Mouse (Mus musculus) lung, postnatal 10 days (tissue): Measurements from ENCODE around the gene Prss28.
A peak's percentile ranks its signal among the peaks of the same experiment; 100 is the strongest.

Experiments used
- DNase-seq: peaks from one replicate; pipeline ENCODE4 v3.0.0; 2021

The Prss28 gene

DNA sequence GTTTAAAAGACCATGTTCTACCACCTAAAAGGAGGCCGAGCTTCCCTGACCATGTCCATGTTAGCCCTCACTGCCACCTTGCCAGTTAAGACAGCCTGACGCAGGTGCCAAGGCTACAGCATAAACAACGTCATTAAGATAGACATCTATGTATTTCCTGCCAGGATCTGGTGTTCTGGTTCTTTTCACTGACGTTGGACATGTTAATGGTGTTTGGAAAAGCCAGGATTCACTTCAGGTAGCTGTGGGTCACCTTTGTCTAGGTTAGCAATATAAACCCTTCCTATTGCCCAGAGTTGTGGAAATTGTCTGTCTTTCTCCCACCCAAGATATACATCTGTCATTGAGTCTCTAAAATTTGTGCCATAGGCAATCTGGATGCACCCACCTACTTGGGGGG is at the start of gene Prss28:
Gene Prss28, plus strand, starts transcription at position 301 of the 400 bp plus-strand sequence.
- no peak for DNase-seq

DNA sequence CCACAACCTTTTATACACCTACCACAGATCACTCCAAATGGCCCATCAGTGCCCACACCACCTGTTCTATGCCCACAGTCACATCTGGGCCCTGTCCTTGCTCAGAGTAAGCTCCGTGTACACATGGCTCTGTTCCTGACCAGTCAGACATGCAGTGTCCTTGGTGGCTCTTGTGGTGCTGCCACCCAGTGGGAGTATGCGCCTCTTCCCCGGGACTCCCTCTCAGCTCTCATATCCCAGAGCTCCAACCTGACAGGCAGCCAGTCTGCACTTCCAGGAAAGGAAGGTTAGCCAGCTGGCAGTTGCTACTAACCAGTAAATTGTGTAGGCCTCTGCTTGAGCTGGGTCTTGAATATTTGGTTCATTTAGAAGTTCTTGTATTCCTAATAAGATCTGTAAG is 44.0 kb upstream of the Prss28 start:
- DNase-seq, result peak; percentile 42

DNA sequence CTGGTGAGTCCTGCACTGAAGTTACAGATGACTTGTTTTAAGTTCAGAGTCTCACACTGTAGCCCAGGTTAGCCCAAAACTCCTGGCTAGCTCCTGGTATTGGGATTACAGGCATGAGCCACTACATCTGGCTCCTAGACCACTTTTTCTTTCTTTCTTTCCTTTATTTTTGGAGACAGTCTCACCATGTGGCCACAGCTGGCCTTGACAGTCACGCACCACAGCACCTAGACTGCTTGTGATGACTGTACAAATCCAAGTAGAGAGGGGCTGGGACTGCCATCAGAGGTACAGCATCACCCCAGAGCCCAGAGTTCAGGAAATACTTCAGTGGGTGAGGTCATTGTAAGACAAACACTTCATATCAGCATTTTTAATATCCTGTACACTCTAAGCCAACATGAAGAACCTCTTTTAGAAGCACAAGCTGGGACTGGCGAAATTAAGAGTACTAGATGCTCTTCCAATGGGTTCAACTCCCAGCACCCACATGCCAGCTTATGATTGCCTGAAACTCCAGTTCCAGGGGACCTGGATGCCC is 37.6 kb upstream of the Prss28 start:
- no peak for DNase-seq

DNA sequence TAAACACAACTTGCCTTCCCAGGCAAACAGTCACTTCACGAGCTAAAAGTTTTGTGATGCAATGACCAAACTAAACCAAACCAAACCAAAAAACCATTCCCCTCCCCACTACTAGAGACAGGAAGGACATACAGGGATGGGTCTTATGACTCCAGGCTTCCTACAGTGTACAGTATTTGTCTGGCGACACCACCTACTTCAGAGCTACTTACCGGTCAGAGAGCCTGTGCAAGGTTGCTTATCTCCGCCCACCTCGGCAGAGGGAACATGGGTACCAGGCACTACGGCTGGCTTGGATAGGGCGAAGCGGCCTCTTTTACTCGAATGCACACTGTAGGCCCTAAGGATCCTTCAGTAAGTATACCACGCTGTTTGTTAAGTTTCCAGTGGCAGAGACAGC is 36.1 kb upstream of the Prss28 start:
- peak; percentile 44 for DNase-seq

DNA sequence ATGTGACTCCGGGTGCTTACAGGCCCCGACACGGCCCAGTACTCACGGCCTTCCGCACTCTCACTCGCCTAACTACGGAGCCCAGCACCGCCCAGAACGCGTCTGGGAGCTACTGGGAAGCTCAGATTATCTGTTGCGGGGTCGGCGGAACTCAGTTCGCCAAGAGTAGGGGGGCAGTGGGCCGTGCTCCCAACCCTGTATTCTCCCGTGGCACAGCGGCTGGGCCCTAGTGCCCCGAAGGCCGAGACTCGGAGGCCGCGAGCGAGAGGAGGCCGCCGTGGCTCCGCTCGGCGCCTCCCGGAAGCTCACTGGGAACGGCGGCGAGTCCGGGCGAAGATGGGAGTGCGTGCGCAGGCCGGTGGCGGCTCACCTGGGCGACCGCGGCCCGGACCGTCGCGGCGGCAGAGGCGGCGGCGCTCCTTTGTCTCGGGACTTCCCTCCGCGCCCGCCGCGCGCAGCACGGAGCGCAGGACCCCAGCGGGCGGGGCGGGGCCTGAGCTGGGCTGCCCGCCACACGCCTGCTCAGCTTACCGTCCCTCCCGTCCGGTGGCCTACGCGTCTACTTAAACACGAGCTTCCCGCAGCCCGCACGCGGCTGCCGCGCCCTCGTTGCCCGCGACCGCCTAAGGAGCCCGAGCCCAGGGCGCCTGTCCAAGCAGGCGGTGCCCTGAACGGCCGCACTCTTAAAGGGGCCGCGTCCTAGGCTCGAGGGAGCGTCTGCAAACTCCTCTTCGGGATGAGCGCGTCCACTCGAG is 35.3 kb upstream of the Prss28 start:
- peak; percentile 91 for DNase-seq

DNA sequence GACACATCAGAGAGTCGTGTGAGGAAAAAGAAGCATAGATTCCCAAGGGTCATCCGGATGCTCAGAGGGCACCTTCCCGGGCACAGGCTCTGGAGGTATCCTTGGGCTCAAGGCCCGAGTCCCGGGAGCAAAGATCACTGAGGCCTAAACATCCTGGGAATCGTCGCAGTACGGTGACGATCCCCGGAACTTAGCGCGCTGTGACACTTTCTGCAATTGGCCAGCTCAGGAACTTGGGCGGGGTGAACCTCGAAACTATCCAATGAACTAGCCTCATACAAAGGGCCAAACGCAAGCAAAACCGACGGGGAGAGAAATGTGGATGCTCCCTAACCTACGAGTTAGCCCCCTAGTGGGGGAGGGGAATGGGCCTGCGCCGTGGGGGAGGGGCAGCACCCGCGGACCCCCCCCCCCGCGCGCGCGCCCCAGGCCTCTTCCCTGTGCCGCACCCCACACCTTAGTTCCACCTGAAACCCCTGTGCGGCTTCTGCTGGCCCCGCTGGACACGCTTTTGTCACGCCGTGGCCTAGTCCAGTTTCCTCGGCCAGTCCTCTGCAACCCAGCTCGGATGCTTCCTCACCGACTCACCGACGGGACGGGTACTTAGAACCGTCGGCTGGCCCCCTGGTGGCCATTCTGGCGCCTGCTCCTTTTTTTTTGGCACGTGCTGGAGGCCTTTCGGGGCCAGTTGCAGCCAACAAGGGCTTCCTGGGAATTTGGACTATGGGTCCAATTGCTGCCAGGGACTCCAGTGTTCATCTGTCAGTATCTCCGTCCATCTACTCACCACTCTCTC is 34.5 kb upstream of the Prss28 start:
- peak; percentile 97 for DNase-seq

DNA sequence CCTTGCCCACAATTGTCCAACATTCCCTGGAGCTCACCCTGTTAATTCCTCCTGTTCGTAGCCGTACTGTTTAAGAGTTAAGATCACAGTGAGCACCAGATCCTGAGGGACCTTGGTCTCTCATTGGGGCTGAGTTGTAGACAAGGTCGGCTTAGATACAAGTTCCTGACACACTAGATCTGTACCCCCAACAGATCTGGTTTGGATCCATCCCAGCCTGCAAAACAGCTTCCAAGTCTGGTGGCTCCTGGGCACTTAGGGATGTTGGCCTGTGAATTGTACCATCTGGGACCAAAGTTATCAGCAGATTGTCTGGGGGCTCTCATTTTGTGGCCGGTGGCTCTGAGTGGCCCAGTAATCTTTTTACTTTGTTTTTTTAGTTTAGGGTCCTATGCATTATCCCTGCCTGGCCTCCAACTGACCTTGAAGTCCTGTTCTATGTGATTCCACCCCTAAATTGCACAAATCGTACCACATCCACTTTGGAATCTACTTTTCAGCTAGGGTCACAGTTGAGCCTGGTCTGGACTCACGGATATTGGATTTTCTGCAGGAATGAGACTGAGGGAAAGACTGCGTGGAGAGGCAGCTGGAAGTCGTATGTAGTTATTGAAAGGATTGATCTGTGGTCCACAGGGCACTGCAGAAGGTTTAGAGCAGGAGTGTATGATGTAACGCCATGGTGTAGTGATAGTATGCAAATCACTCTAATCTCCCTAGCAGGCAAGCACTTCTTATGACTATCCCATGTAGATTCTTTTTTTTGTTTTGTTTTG is 33.7 kb upstream of the Prss28 start, which contains the start of gene Ube2i:
Gene Ube2i, minus strand, starts transcription at position 52 of the 776 bp plus-strand sequence.
- DNase-seq, result no peak

DNA sequence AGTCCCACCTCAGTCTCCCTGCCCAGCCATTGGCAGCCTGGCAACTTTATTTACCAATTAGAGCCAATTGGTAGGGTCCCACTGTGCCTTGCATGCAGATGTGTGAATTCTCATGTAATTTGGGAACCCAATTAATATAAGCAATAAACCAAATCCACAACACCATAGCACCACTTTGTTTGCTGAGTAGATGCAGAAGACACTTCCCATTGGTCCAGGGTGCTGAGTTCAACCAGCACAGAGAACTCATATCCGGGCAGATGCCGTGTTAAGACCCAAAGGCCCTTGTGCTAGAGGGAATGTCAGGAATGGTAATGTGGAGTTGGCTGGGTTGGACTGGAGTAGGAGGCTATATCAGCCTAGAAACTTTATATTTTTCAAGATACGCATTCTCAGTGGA is 32.6 kb upstream of the Prss28 start:
- no peak for DNase-seq

DNA sequence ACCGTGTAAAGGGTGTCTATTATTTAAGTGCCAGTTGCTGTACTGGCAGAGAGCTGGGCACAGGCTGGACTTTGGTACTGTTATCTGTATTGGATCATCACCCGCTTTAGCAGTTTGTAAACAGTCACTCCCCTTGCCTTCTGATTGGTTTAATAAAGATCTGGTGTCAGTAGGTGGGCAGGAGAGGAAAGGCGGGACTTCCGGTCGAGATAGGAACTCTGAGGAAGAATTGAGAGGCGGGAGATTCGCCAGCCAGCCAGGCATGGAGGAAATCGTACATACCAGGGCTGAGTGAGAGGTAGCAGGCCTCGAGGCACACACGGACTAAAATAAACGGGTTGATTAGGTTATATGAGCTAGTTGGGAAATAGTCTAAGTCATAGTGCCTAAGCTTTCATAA is 26.3 kb upstream of the Prss28 start:
- peak; percentile 77 for DNase-seq

DNA sequence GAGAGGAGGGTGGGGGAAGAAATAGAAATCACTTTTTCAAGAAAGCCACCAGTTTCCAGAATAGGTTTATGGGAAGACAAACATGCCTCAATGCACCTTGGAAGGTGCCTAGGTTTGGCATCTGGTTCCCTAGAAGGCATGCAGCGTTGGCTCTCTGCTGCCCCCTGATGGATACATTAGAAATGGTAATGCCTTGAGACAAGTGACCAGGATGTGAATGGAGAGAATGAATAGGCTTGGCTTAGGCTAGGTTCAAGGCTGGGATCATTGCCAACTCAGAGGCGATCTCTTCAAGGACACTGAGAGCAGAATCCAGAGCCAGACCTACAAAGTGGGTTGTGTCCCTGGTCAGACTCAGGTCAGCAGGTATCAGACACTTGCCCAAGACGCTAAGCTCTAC is 23.4 kb upstream of the Prss28 start:
- peak; percentile 83 for DNase-seq

DNA sequence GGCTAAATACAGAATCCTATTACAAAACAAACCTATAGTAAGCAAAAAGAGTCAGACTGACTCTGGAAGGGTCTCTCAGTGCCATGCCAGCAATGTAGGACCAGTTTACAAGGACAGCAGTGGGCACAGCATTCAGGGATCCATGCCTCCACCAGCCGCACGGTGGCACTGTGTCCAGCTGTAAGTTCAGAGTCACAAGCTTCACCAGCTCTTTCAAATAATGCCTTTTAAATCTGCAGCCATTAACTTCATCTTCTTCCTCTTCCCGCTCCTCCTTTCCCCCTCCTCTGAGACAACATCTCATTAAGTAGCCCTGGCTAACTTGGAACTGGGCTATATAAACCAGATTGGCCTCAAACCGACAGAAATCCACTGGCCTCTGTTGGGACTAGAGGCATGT is 19.6 kb upstream of the Prss28 start:
- DNase-seq, result peak; percentile 64

DNA sequence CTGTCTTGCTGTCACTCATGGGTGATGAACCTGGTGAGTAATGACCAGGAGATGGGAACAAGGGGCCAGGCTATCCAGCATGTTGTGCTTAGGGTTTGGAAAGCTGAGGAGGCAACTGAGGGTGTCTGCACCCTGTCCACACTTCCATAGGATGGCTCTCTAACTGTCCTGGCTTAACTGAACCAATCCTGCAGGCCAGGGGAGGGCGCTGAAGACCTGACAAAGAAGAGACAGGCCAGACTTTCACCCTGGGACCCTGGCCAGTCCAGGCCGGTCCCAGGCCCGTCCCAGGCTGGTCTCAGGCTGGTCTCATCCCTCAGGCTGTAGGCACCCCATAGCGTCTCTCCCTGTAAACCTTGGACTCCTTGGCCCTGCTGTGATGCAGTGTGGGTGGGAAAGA is 18.0 kb upstream of the Prss28 start:
- no peak for DNase-seq

DNA sequence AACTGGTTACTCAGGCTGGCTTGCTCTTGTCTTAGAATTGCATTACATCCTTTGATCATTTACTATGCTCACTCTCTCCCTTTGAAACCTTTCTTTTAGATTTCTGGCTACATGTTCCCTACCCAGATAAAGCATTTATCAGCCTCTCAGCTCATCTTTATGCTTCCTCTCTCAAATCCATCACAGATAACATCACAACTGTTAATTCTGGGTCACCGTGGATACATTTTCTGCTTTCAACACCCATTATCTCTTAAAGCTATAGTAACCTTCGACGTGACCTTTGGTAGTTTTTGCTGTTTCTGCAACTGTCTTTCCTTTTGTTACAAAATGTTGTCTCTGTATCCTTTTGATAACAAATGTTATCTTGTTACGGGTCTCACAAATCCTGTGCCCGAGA is 15.0 kb upstream of the Prss28 start:
- no peak for DNase-seq

DNA sequence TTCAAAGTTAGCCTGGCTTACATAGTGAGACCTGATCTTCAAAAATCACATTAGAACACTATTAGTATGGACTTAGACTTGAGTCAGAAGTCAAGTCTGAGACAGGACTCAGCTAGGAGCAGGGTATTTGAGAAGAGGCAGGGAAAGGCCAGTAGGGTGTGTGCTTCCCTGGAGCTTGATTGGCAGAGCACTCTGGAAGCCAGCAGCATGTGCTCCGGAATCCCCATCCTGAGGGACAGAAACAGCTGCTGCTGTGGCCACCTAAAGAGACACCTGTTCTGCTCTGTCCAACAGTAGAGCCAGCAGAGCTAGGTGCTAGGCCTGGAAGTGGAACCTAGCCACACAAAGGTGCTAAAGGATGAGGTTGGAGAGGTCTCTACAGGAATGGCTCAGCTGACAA is 14.3 kb upstream of the Prss28 start:
- DNase-seq, result no peak

DNA sequence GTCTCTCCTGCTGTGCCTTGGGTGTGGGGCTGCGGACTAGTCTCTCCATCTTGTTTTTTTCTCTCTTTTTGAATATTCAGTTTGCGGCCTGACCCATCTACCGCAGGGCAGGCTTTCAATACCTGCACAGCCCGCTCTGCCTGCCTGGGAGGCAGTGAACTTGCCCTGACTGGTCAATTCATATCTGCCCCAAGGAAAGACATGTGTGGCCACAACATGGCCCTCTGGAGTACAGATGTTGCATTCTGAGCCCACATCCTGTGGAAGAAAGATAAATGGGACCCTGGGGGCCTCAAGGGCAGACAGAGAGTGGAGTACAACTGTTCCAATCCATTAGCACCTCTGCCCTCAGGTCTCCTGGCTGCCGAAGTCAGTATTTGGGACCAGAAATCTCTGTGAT is 10.4 kb upstream of the Prss28 start, which contains the start of gene Prss34:
Gene Prss34, plus strand, starts transcription at position 301 of the 400 bp plus-strand sequence.
- no peak for DNase-seq

DNA sequence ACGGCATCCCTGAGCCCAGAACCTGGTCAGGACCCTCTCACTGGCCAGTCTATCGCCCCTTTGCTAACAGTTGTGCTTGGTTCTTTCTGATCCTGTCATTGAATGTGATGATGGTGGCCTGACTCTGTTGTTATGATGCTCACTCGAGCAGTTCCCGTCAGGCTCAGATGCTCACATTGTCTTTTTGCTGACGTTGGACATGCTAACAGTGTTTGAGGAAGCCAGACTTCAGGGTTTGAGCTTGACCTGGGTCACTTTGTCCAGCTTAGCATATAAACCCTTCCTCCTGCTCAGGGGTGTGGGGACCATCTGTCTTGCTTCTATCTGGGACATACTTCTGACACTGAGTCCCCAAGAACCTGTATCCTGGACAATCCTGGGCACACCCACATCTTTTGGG is 9.9 kb downstream of the Prss28 start, which contains the start of gene Prss29:
Gene Prss29, plus strand, starts transcription at position 301 of the 400 bp plus-strand sequence.
- no peak for DNase-seq

DNA sequence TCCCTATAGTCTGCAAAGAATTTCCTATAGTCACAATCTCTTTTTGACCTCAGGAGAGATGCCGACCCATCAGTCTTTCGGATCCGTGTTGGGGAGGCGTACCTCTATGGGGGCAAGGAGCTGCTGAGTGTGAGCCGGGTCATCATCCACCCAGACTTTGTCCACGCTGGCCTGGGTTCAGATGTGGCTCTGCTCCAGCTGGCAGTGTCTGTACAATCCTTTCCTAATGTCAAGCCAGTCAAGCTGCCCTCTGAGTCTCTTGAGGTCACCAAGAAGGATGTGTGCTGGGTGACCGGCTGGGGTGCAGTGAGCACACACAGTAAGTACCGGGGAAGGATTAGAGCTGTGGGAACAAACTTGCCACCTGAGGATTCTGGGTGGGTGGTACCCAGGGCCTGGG is 12.4 kb downstream of the Prss28 start:
- no peak for DNase-seq

DNA sequence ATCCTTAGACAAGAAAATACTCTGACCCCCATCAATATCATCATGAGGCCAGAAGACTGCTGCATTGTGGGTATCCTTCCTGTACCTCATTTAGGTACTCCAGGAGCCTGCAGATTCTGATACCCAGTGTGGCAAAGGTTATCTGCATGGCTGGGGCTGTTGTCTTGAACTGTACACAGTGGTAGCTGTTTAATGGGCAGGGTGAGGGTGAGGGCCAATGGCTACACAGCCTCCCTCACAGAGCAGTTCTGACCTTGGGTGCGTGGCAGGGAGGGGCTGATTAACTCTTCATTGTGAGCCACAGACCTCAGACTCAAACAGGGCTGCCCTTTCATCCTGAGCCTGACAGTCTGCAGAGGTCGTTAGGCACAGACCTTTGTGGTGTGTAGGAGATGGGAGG is 14.5 kb downstream of the Prss28 start:
- DNase-seq, result no peak

DNA sequence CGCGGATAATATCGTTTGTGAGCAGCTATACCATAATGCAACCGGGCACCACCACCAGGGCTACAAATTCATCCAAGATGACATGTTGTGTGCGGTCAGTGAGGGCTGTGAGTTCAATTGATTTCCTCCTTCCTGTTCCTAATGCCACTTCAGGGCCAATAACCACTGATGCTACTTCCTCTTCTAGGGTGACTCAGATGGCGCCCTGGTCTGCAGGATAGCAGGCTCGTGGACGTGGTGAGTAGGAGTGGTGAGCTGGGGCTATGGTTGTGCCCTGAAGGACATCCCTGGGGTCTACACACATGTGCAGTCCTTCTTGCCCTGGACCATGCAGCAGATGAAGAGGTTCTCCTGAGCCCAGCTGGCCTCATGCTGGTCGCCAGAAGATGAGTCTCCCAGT is 23.9 kb downstream of the Prss28 start:
- DNase-seq, result no peak

DNA sequence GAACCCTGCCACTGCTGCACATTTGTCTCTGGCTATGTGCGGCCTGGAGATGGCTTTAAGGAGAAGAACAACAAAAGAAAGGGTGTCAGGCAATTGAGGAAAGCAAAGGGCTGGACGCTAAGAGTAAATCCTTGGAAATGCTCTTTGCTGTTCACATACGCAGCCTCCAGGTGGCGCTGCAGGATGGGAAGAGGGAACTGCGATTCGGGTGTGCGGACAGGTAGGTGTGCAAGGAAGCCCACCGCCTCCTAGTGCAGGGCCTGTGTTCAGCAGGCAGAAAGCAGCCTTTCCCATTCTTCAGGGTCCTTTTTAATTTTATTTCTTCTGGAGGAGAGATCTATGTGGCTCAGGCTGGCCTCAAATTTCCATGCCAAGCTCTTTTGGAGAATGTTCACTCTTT is 25.5 kb downstream of the Prss28 start:
- peak; percentile 53 for DNase-seq

DNA sequence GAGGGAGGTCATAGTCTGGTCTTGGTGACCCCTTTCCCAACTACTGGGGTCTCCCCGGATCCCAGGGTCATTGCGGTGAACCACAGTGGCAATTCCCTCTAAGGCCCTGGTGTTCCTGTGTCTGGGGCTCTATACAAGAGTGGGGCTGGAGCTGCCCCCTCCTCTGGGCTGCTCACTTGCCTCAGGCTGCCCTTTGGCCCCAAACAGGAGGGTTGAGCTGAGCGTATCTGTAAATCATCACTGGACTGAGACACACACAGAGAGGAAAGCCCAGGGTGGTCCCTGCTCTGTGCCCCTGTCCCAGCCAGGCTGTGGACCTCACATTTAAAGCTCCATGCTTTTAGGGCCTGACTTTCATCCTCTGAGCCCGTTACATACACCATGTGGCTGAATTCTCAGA is 29.8 kb downstream of the Prss28 start:
- no peak for DNase-seq

DNA sequence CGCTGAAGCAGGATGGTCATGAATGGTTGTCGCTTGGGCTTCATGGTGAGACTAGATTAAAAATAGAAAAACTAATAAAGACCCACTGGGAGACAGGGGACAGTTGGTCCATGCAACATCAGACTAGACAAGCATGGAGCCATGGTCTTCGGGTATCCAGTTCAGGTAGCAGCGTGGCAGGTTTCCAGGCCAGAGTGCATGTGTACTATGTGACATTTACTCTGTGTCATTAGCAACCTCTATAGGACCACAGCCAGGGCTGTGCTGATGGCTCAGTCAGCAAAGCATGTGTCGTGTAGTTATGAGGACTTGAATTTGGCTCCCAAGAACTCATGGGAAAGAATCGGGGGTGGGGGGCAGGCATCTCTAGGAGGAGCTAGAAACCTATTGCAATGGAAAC is 31.6 kb downstream of the Prss28 start:
- DNase-seq, result no peak

DNA sequence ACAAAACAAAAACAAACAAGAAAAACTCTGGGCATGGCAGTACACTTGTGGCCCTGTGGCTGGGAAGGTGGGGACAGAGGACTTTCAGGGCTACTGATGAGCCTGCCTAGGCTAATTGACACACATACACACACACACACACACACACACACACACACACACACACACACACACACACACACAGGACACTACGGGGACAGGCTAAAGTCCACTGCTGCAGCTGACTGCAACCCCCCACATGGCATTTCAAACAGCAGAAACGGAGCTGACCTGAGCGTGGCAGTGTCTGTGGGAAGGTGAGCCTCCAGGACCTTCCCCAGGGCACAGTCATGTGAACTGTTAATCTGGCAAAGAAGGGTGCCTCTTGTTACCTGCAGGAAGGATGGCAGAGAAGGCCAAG is 33.0 kb downstream of the Prss28 start:
- no peak for DNase-seq
